Mouse (Mus musculus) kidney, postnatal 10 days (tissue): Measurements from ENCODE around the gene Pknox1.
"Not testable (repeated sequence)": the region's sequence is repeated elsewhere in the genome, so short reads cannot be mapped to it uniquely, and the experiment has no call there.

Experiments used
- DNase-seq: peaks from one replicate; pipeline ENCODE4 v3.0.0; 2021; ENCODE audit warnings: mixed read lengths

The Pknox1 gene

GRCm38 (mm10) chr17:31598593-31598992 lies 34.1 kb downstream of the Pknox1 start:
- peak; percentile 31 for DNase-seq

GRCm38 (mm10) chr17:31606424-31606823 lies 41.9 kb downstream of the Pknox1 start:
- DNase-seq = no peak

GRCm38 (mm10) chr17:31607256-31607951 lies 42.9 kb downstream of the Pknox1 start:
- peak; percentile 27 for DNase-seq

GRCm38 (mm10) chr17:31609173-31609572 lies 44.6 kb downstream of the Pknox1 start:
- DNase-seq = not testable (repeated sequence)

- no peak for DNase-seq
These were observed 45.4 kb downstream of the Pknox1 start for GRCm38 (mm10) chr17:31609895-31610294.

- no peak for DNase-seq
These were observed 48.7 kb downstream of the Pknox1 start for GRCm38 (mm10) chr17:31613086-31613755.

- DNase-seq = no peak
These were observed 58.6 kb downstream of the Pknox1 start for GRCm38 (mm10) chr17:31623101-31623500.

- no peak for DNase-seq
These were observed 63.4 kb downstream of the Pknox1 start for GRCm38 (mm10) chr17:31627961-31628360.

GRCm38 (mm10) chr17:31631081-31631800 lies 66.7 kb downstream of the Pknox1 start:
- no peak for DNase-seq

GRCm38 (mm10) chr17:31633007-31633406 lies 68.5 kb downstream of the Pknox1 start:
- no peak for DNase-seq

GRCm38 (mm10) chr17:31634896-31635295 lies 70.4 kb downstream of the Pknox1 start:
- no peak for DNase-seq

GRCm38 (mm10) chr17:31635781-31636180 lies 71.2 kb downstream of the Pknox1 start:
- DNase-seq = no peak

GRCm38 (mm10) chr17:31636277-31636941 lies 71.9 kb downstream of the Pknox1 start:
- no peak for DNase-seq

- DNase-seq = peak; percentile 91
These were observed 72.6 kb downstream of the Pknox1 start, which contains the start of gene Cbs for GRCm38 (mm10) chr17:31636942-31637811. Gene Cbs (minus strand): TSS chr17:31637238.

- peak; percentile 67 for DNase-seq
These were observed 73.5 kb downstream of the Pknox1 start for GRCm38 (mm10) chr17:31637866-31638570.

GRCm38 (mm10) chr17:31639651-31640050 lies 75.1 kb downstream of the Pknox1 start:
- DNase-seq = no peak

- no peak for DNase-seq
These were observed 77.8 kb downstream of the Pknox1 start for GRCm38 (mm10) chr17:31642331-31642730.

GRCm38 (mm10) chr17:31642913-31643312 lies 78.4 kb downstream of the Pknox1 start:
- DNase-seq = no peak

GRCm38 (mm10) chr17:31646199-31647002 lies 81.9 kb downstream of the Pknox1 start:
- no peak for DNase-seq

- DNase-seq = peak; percentile 34
These were observed 87.6 kb downstream of the Pknox1 start for GRCm38 (mm10) chr17:31652152-31652551.
